Mouse (Mus musculus) CD8-positive naive resting alpha-beta T cell, adult 2 months (primary cell): Measurements from ENCODE around the gene Dnajb12.

Source experiments
- DNase-seq, 2 experiments: peaks; one replicate each; pipeline ENCODE4 v3.0.0; 2022; ENCODE audit warnings: low read depth in 2 of 2, low spot score in 2 of 2

Dnajb12 gene

DNA sequence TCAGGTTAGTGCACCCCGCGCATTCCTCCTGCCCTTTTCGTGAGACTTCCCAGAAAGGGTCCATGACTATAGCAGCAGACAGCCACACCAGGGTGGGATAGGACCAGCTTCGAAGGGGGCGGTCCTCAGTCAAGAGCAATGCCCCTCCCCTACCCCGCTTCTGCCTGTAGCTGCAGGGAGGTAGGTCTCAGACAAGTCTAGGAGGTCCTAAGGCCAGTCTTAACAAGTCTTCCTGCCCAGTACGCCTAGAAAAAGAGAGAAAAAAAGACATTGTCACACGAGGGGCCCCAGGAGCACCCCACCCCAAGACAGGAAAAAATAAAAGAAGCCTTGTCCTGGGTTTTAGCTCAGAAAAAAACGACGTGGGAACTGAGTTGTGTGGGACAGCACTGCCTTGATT lies 37.3 kb downstream of the Dnajb12 start:
- DNase-seq, result no peak

DNA sequence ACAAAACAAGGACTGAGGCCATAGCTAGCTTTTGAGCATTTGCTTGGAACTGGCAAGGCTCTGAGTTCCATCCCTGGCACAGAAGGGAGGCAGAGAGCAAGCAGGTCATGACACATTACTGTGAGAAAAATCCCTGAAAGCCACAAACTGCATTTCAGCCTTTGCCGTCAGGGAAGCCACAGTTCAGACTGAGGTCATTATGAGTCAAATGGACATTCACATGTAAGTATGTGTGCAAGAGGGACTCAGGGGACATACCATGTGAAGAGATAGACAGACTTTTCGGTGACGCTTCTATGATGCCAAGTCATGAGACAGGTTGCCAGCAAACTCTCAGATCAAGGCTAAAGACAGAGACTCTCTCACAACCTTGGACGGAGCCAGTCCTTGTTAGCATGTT lies 38.8 kb downstream of the Dnajb12 start:
- DNase-seq, result no peak

DNA sequence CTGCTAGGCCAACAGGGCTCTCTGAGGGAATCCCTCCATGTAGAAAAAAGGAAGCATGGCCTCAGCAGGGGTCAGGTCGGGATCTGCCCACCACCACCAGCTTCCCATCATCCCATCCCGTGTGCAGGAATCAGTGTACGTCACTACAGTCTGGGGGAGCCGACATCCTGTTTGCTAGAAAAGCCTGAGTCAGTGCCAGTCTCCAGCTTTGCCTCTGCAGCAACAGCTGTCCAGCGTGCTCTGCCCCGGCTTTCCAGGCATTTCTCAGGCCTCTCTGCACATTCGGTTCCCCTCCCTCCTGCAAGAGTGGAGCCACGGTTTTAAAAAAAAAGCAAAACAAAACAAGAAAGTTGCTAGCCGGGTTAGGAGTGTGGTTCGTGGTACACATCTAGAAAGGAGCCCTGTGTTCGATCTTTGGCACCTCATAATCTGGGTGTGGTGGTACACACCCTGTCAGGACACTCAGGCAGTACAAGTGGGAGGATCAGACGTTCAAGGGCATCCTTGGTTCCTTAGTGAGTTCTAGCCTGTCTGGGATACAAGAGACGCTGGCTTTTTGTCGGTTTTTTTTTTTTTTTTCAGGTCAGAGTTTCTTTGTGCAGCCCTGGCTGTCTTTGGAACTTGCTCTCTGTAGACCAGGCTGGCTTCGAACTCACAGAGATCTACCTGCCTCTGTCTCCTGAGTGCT lies 40.3 kb downstream of the Dnajb12 start:
- DNase-seq, result no peak

DNA sequence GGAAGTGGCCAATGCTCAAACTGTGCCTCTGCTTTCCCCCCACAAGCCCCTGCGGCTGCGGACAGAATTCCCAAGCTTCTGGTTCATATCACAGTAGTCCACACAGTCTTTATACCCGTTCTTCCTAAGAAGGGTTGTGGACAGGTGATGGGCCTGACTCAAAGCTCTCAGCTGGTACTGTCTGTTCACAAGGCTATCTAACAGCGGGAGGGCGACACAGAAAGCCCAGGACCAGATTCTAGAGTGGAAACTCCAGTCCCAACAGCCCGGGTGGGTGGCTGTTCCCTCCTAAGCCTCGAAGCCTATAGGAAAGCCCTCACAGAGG lies 41.1 kb downstream of the Dnajb12 start:
- no peak for DNase-seq

GRCm38 (mm10) chr10:59920810-59921681 lies 41.7 kb downstream of the Dnajb12 start:
- DNase-seq, result no peak

- DNase-seq, result no peak
Observed at GRCm38 (mm10) chr10:59923493-59923892, 44.1 kb downstream of the Dnajb12 start.

DNA sequence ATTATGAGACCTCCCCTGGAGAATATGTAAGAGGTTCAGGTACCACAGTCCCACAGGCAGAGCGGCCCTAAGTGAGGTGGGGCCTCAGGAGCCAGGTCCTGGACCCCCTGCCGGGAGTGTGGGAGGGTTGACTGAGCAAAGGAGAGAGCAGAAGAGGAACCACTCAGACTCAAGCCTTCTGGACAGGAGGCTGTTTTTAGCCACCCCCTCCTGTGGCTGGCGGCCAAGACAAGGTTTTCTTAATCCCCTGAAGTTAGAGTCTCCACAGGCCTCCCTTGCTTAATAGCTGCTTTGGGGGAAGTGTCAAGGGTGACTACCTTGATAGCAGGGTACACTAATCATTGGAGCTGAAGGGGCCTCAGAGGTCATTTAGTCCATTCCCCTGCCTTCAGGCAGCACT lies 44.9 kb downstream of the Dnajb12 start:
- no peak for DNase-seq

- no peak for DNase-seq
Observed at GRCm38 (mm10) chr10:59929205-59929604, 49.8 kb downstream of the Dnajb12 start.

- no peak for DNase-seq
Observed at GRCm38 (mm10) chr10:59930996-59931395, 51.6 kb downstream of the Dnajb12 start.

DNA sequence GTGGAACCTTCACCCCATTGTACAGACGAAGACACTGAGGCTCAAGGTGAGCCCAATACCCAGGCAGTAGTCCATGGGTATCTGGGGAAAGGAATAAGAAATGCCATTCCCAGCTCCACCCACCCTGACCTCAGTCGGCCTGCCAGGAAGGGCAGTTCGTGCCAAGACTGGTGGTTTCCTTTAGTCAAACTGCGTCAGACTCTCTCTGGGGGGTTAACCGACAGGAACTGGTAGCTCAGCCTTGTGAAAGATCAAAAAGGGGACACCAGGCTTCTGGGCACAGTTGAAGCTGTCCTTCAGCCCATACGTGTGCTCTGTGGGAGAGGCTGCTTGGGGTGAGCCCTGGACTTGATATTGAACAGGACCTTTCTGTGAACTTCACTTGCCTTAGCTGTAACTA lies 53.2 kb downstream of the Dnajb12 start:
- peak in 1 of 2 experiments; percentile 50 for DNase-seq

- DNase-seq, result no peak
Observed at GRCm38 (mm10) chr10:59934039-59934438, 54.7 kb downstream of the Dnajb12 start.

- DNase-seq, result no peak
Observed at GRCm38 (mm10) chr10:59936058-59936856, 56.9 kb downstream of the Dnajb12 start.

DNA sequence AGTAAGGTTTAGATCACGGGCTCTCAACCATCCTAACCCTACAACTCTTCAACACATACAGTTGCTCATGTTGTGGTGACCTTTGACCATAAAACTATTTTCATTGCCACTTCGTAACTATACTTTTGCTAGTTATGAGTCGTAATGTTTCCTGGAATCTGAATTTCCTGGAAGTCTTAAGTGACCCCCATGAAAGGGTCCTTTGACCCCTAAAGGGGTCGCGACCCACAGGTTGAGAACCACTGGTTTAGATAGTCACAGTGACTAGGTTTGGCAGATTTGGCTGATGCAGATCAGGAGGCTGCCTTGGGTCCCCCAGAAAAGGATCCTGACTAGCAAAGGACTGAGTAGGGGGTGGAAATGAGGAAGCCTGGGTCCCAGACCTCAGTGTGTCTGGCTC lies 59.3 kb downstream of the Dnajb12 start:
- no peak for DNase-seq

GRCm38 (mm10) chr10:59939081-59939480 lies 59.7 kb downstream of the Dnajb12 start:
- no peak for DNase-seq

GRCm38 (mm10) chr10:59942281-59942846 lies 63.0 kb downstream of the Dnajb12 start:
- no peak for DNase-seq

DNA sequence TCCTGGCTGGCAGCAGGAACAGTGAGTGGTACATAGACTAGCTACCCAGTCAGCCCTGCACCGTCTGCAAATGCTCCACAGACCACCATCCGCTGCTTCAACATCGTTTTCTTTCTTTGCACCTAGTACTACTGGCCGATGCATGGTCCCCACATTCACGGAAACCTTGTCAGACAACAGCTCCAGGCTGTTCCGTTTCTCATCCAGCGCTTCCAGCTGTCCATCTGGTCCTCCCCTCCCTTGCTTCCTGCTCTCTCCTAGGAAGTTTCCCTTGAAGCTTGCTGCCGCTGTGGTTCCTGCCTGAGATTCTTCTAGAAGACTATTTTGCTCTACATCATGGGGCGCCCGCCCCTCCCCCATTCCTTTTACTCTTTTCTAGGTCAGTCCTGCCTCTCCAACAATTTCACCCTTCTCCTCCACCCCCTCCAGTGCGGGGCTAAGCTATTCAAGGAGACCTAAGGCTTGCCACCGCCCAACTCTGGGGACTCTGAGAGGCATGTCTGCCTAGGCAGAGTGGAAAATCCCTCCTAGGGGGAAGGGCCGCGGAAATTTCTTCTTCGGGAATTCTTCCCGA lies 63.6 kb downstream of the Dnajb12 start:
- DNase-seq, result no peak

DNA sequence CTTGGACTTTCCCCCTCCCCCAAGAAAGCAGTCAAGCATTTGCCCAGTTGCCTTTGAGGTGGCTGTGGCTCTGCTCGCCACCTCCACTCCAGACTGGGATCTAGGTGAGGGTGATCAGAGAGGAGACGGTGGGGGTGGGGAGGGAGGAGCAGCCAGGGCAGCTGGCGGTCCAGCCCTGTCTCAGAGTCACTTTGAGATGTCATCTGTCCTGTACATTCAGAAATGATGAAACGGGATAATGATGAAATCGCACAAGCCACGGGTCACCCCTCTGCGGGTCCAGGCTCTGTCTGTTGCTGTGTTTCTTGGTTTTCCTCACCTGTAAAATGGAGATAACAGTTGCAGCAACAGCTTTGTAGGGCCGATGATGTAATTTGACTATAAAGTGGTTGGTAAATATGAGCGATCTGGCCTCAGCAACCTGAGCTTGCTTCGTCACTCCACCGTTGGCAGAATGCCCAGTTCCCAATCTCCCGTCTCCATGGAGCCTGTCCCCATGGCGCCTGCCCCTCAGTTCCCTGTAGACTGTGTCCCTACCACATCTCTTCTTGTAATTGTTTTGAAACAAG lies 64.1 kb downstream of the Dnajb12 start:
- DNase-seq, result no peak

GRCm38 (mm10) chr10:59945416-59945815 lies 66.1 kb downstream of the Dnajb12 start:
- DNase-seq, result no peak

GRCm38 (mm10) chr10:59946362-59946761 lies 67.0 kb downstream of the Dnajb12 start:
- DNase-seq, result no peak

GRCm38 (mm10) chr10:59947296-59948073 lies 68.1 kb downstream of the Dnajb12 start:
- no peak for DNase-seq
